Mouse (Mus musculus) MN1 (cell line): Measurements from ENCODE around the gene Fah.

Source experiments
- DNase-seq: peaks from one replicate; pipeline ENCODE4 v3.0.0-alpha.2; 2016; ENCODE audit warnings: low spot score

The Fah gene

GRCm38 (mm10) chr7:84606293-84606749 is at the start of gene Fah:
Gene Fah, minus strand, starts transcription at chr7:84606722.
- DNase-seq, result peak; percentile 78

GRCm38 (mm10) chr7:84652740-84653139 is 46.2 kb upstream of the Fah start:
- DNase-seq, result no peak

- DNase-seq, result no peak
These were observed 45.4 kb upstream of the Fah start for GRCm38 (mm10) chr7:84651987-84652321.

GRCm38 (mm10) chr7:84651303-84651986 is 44.9 kb upstream of the Fah start:
- DNase-seq, result no peak

- DNase-seq, result no peak
These were observed 42.5 kb upstream of the Fah start for GRCm38 (mm10) chr7:84649016-84649415.

- DNase-seq, result no peak
These were observed 39.7 kb upstream of the Fah start for GRCm38 (mm10) chr7:84646256-84646655.

GRCm38 (mm10) chr7:84643270-84643998 is 36.9 kb upstream of the Fah start:
- no peak for DNase-seq

- DNase-seq, result no peak
These were observed 35.8 kb upstream of the Fah start for GRCm38 (mm10) chr7:84642159-84642928.

GRCm38 (mm10) chr7:84636939-84637338 is 30.4 kb upstream of the Fah start:
- no peak for DNase-seq

- DNase-seq, result no peak
These were observed 25.4 kb upstream of the Fah start for GRCm38 (mm10) chr7:84631878-84632277.

- no peak for DNase-seq
These were observed 17.2 kb upstream of the Fah start for GRCm38 (mm10) chr7:84623718-84624117.

- DNase-seq, result no peak
These were observed 14.4 kb upstream of the Fah start for GRCm38 (mm10) chr7:84620956-84621355.

GRCm38 (mm10) chr7:84618951-84619350 is 12.4 kb upstream of the Fah start:
- no peak for DNase-seq

GRCm38 (mm10) chr7:84612445-84612844 is 5.9 kb upstream of the Fah start:
- DNase-seq, result no peak

- no peak for DNase-seq
These were observed 5.1 kb upstream of the Fah start for GRCm38 (mm10) chr7:84611609-84612008.

- DNase-seq, result peak; percentile 80
These were observed 724 bp downstream of the Fah start for GRCm38 (mm10) chr7:84605704-84606292.

- DNase-seq, result no peak
These were observed 1.4 kb downstream of the Fah start for GRCm38 (mm10) chr7:84605033-84605687.

- no peak for DNase-seq
These were observed 2.0 kb downstream of the Fah start for GRCm38 (mm10) chr7:84604501-84604900.

GRCm38 (mm10) chr7:84601331-84601730 is 5.2 kb downstream of the Fah start:
- DNase-seq, result no peak

- no peak for DNase-seq
These were observed 5.9 kb downstream of the Fah start for GRCm38 (mm10) chr7:84600631-84601030.

- no peak for DNase-seq
These were observed 9.9 kb downstream of the Fah start for GRCm38 (mm10) chr7:84596633-84597032.

GRCm38 (mm10) chr7:84596002-84596401 is 10.5 kb downstream of the Fah start:
- DNase-seq, result no peak
